Mouse (Mus musculus) megakaryocyte, adult 5-6 weeks (primary cell): ENCODE results near the gene Tmco3. TPM values are rescaled to one million over a fixed set of nuclear protein-coding genes. Genes with fewer than 3 reads are reported as not detected.

ENCODE experiments used
- ATAC-seq: 2 replicates; pipeline ENCODE4 v1.8.0; 2016; ENCODE audit warnings: mild to moderate bottlenecking, inconsistent platforms; ENCODE audit not compliant: poor library complexity, severe bottlenecking
- total RNA-seq, 2 experiments: library from RNA; stranded (forward) in 1 of 2; stranded (reverse) in 1 of 2; fragments of 153-499, 151-499 nt in 1 of 2; fragments of 221-1000, 200-1000 nt in 1 of 2; gene quantifications; 2 replicates each; pipeline versions ENCODE4 v1.2.3 to v1.2.4; 2015 to 2017

The Tmco3 gene
- 11.2 and 16.0 TPM in 2 replicates for total RNA-seq (2015)
- total RNA-seq (2017), result 8.2 and 8.9 TPM in 2 replicates

- ATAC-seq, result peak; percentile 77
Measured at GRCm38 (mm10) chr8:13287692-13288623, at the start of gene Tmco3, which contains the start of gene Dcun1d2. Gene Tmco3 (plus strand): TSS chr8:13288190. Gene Dcun1d2 (minus strand): TSS chr8:13288131.

GRCm38 (mm10) chr8:13240055-13240454 is 47.9 kb upstream of the Tmco3 start:
- no peak for ATAC-seq

- ATAC-seq, result no peak
Measured at GRCm38 (mm10) chr8:13240691-13241090, 47.3 kb upstream of the Tmco3 start.

- ATAC-seq, result no peak
Measured at GRCm38 (mm10) chr8:13242985-13243870, 44.8 kb upstream of the Tmco3 start.

GRCm38 (mm10) chr8:13244343-13244880 is 43.6 kb upstream of the Tmco3 start:
- ATAC-seq, result no peak

- ATAC-seq, result no peak
Measured at GRCm38 (mm10) chr8:13252837-13253236, 35.2 kb upstream of the Tmco3 start.

- ATAC-seq, result no peak
Measured at GRCm38 (mm10) chr8:13253413-13253812, 34.6 kb upstream of the Tmco3 start.

- ATAC-seq, result peak; percentile 71
Measured at GRCm38 (mm10) chr8:13254019-13254418, 34.0 kb upstream of the Tmco3 start, which contains the start of gene Adprhl1. Gene Adprhl1 (minus strand): TSS chr8:13254162.

GRCm38 (mm10) chr8:13263376-13263775 is 24.6 kb upstream of the Tmco3 start:
- no peak for ATAC-seq

- ATAC-seq, result no peak
Measured at GRCm38 (mm10) chr8:13267566-13267965, 20.4 kb upstream of the Tmco3 start.

- ATAC-seq, result no peak
Measured at GRCm38 (mm10) chr8:13272834-13273233, 15.2 kb upstream of the Tmco3 start.

- ATAC-seq, result no peak
Measured at GRCm38 (mm10) chr8:13276941-13277447, 11.0 kb upstream of the Tmco3 start.

GRCm38 (mm10) chr8:13283200-13283599 is 4.8 kb upstream of the Tmco3 start:
- no peak for ATAC-seq

GRCm38 (mm10) chr8:13287304-13287691 is 692 bp upstream of the Tmco3 start:
- ATAC-seq, result peak; percentile 87

GRCm38 (mm10) chr8:13288646-13289045 is 656 bp downstream of the Tmco3 start:
- no peak for ATAC-seq

- peak; percentile 39 for ATAC-seq
Measured at GRCm38 (mm10) chr8:13292364-13292763, 4.4 kb downstream of the Tmco3 start.

GRCm38 (mm10) chr8:13293677-13294470 is 5.9 kb downstream of the Tmco3 start:
- no peak for ATAC-seq

- ATAC-seq, result no peak
Measured at GRCm38 (mm10) chr8:13299571-13299970, 11.6 kb downstream of the Tmco3 start.

GRCm38 (mm10) chr8:13301036-13301435 is 13.0 kb downstream of the Tmco3 start:
- ATAC-seq, result no peak

- ATAC-seq, result no peak
Measured at GRCm38 (mm10) chr8:13305459-13305858, 17.5 kb downstream of the Tmco3 start.
